15 mouse cellular contexts compared by ENCODE assay signal in the genomic region with DNA sequence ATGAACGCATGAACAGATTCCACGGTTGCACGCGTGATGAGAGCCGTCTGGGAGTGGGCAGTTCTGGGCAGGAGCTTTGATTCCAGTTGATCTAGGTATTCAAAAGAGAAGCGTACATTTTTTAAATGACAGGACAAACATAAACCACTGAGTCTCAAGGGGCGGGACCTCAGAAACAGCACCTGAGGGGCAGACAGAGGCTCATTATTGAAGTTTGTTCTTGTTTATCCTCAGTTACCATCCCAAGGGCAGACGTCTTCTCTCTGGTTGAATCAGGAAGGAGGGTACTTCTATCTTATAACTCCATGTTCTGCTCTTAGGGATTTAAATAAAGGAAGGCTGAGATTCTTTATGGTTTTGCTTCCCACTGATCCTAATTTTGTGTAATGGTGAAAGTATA.
DNase-seq lines count a peak whose midpoint lies in the region; ATAC-seq and TF ChIP-seq lines count a peak whose summit lies in the region.
"Had no signal": no experiment of that assay in that cellular context is flagged by ENCODE, and none has a peak within 500 bp of the region (broad histone marks: within the 10 kb centered on the region; RNA-seq: fewer than 3 reads in every experiment).

No protein-coding gene starts in this region.

- 0 out of 2 replicates have a peak overlapping the region, but pooled peaks have one; percentile 19 for H3K4me2 ChIP-seq in hindbrain, embryonic 14.5 days (replicated peaks)
- no peak overlapping the region for H3K4me2 ChIP-seq in hindbrain, embryonic 12.5 days (replicated peaks)
- 0 out of 2 replicates have a peak overlapping the region, but pooled peaks have one; percentile 7 for H3K4me2 ChIP-seq in midbrain, embryonic 12.5 days (replicated peaks)
- H3K4me2 ChIP-seq: limb, embryonic 13.5 days; stomach, embryonic 15.5 days had no signal

- H3K4me1 ChIP-seq in heart, embryonic 10.5 days: peaks cover 53% of the 10 kb centered on the region
- peaks cover 22% of the 10 kb centered on the region for H3K4me1 ChIP-seq in hindbrain, embryonic 14.5 days (replicated peaks; ENCODE audit: control insufficient read depth, insufficient read depth, low read length)
- H3K4me1 ChIP-seq in hindbrain, embryonic 12.5 days: peaks cover 34% of the 10 kb centered on the region
- peaks cover 26 to 36% of the 10 kb centered on the region in 2 experiments for H3K4me1 ChIP-seq in ES-E14 (ENCODE audit: control insufficient read depth in 2 of 2, insufficient read depth in 2 of 2, low read length in 2 of 2, poor library complexity in 1 of 2)
- peaks cover 33% of the 10 kb centered on the region for H3K4me1 ChIP-seq in midbrain, embryonic 12.5 days

- no peak for TF ChIP-seq CTCF in gastrocnemius, adult 2 months (IDR thresholded peaks at IDR 0.05)

- in situ Hi-C loops in ES-E14 (cut with MboI; ENCODE audit: low sequenced_read_pairs in 2 of 2, unreplicated experiment in 2 of 2): no loop called here

- H3K36me3 ChIP-seq in heart, embryonic 10.5 days: no peaks in the 10 kb centered on the region
- H3K36me3 ChIP-seq in hindbrain, embryonic 14.5 days (replicated peaks; ENCODE audit: control insufficient read depth, insufficient read depth): no peaks in the 10 kb centered on the region
- H3K36me3 ChIP-seq in hindbrain, embryonic 12.5 days: no peaks in the 10 kb centered on the region
- H3K36me3 ChIP-seq in ES-E14 (ENCODE audit: control insufficient read depth, insufficient read depth, low read length, poor library complexity, severe bottlenecking): no peaks in the 10 kb centered on the region
- H3K36me3 ChIP-seq in midbrain, embryonic 12.5 days: no peaks in the 10 kb centered on the region
- H3K36me3 ChIP-seq: limb, embryonic 13.5 days; stomach, embryonic 15.5 days had no signal

- no peaks in the 10 kb centered on the region for H3K27me3 ChIP-seq in heart, embryonic 10.5 days (ENCODE audit: insufficient read depth, poor library complexity, severe bottlenecking)
- no peaks in the 10 kb centered on the region for H3K27me3 ChIP-seq in hindbrain, embryonic 14.5 days (ENCODE audit: control insufficient read depth, insufficient read depth, low read length)
- H3K27me3 ChIP-seq in hindbrain, embryonic 12.5 days: no peaks in the 10 kb centered on the region
- no peaks in the 10 kb centered on the region for H3K27me3 ChIP-seq in midbrain, embryonic 12.5 days
- H3K27me3 ChIP-seq: limb, embryonic 13.5 days; stomach, embryonic 15.5 days had no signal

- peak overlapping the region; percentile 76 for H3K27ac ChIP-seq in heart, embryonic 10.5 days
- peak overlapping the region; percentile 47; the same call in 1 of the 2 replicates for H3K27ac ChIP-seq in hindbrain, embryonic 14.5 days
- no peak overlapping the region for H3K27ac ChIP-seq in hindbrain, embryonic 12.5 days
- peak overlapping the region; percentile 98 for H3K27ac ChIP-seq in ES-E14 (ENCODE audit: insufficient read depth, low read depth, low read length, poor library complexity, severe bottlenecking)
- H3K27ac ChIP-seq in midbrain, embryonic 12.5 days (replicated peaks): 0 out of 2 replicates have a peak overlapping the region, but pooled peaks have one; percentile 54
- H3K27ac ChIP-seq in gastrocnemius, adult 2 months: no peak overlapping the region
- H3K27ac ChIP-seq: limb, embryonic 13.5 days; stomach, embryonic 15.5 days had no signal

- DNase-seq in heart, embryonic 10.5 days (ENCODE audit: low spot score): no peak
- no peak for DNase-seq in heart, postnatal 25 days (ENCODE audit: low spot score)
- no peak for DNase-seq in hindbrain, embryonic 14.5 days (ENCODE audit: low spot score)
- peak; percentile 69 for DNase-seq in ES-E14 (ENCODE audit: low read depth, low spot score)
- no peak for DNase-seq in gastrocnemius, adult 2 months
- no peak for DNase-seq in left cerebral cortex, postnatal 10 days (ENCODE audit: extremely low spot score in 1 of 2, low spot score in 2 of 2)
- DNase-seq: adrenal gland, postnatal 14 days; B cell, adult 2 months; cerebellum, adult 8-10 months; kidney, adult 9 months; right cerebral cortex, adult 18-20 months had no signal

- no peaks in the 10 kb centered on the region for H3K9me3 ChIP-seq in heart, embryonic 10.5 days
- no peaks in the 10 kb centered on the region for H3K9me3 ChIP-seq in hindbrain, embryonic 14.5 days (ENCODE audit: control insufficient read depth, low read length)
- no peaks in the 10 kb centered on the region for H3K9me3 ChIP-seq in hindbrain, embryonic 12.5 days (replicated peaks)
- H3K9me3 ChIP-seq in ES-E14 (ENCODE audit: control insufficient read depth, insufficient read depth, low read depth, low read length): no peaks in the 10 kb centered on the region
- H3K9me3 ChIP-seq in midbrain, embryonic 12.5 days: no peaks in the 10 kb centered on the region
- H3K9me3 ChIP-seq: stomach, embryonic 15.5 days had no signal

- 27% methylated on average over 8 of the region's 8 CpGs for WGBS in heart, embryonic 10.5 days
- WGBS in hindbrain, embryonic 14.5 days: 42% methylated on average over 8 of the region's 8 CpGs
- 37% methylated on average over 8 of the region's 8 CpGs for WGBS in hindbrain, embryonic 12.5 days
- 26% methylated on average over 8 of the region's 8 CpGs for WGBS in midbrain, embryonic 12.5 days

- ATAC-seq in hindbrain, embryonic 14.5 days (ENCODE audit: low FRiP score): no peak; the same call in 1 of the 2 replicates
- ATAC-seq in hindbrain, embryonic 12.5 days (ENCODE audit: low FRiP score): no peak
- ATAC-seq in midbrain, embryonic 12.5 days (ENCODE audit: low FRiP score, low read depth): no peak

- H3K4me3 ChIP-seq in heart, embryonic 10.5 days: no peak overlapping the region
- H3K4me3 ChIP-seq in hindbrain, embryonic 14.5 days (replicated peaks; ENCODE audit: low read length): no peak overlapping the region
- H3K4me3 ChIP-seq in hindbrain, embryonic 12.5 days: no peak overlapping the region
- peak overlapping the region; percentile 4 to 34 for H3K4me3 ChIP-seq in ES-E14 (ENCODE audit: insufficient read depth in 1 of 2, low read depth in 1 of 2, low read length in 2 of 2, poor library complexity in 1 of 2, severe bottlenecking in 1 of 2)
- H3K4me3 ChIP-seq in midbrain, embryonic 12.5 days: no peak overlapping the region
- H3K4me3 ChIP-seq in gastrocnemius, adult 2 months: no peak overlapping the region
- H3K4me3 ChIP-seq: limb, embryonic 13.5 days; stomach, embryonic 15.5 days had no signal

- H3K9ac ChIP-seq in hindbrain, embryonic 14.5 days: no peak overlapping the region
- H3K9ac ChIP-seq in hindbrain, embryonic 12.5 days: no peak overlapping the region
- peak overlapping the region; percentile 80 for H3K9ac ChIP-seq in ES-E14 (ENCODE audit: insufficient read depth, low read depth, low read length, poor library complexity, severe bottlenecking)
- H3K9ac ChIP-seq in midbrain, embryonic 12.5 days (replicated peaks): no peak overlapping the region
- H3K9ac ChIP-seq: limb, embryonic 13.5 days; stomach, embryonic 15.5 days had no signal

- intact Hi-C loops in heart, postnatal 25 days (cut with DNase I): loop anchor here (5.0 kb wide), 1 partner anchor 440 kb away; the partner anchor contains the start of gene Prim2
- intact Hi-C loops in gastrocnemius, adult 2 months (cut with DNase I): no loop called here
- intact Hi-C loops in left cerebral cortex, postnatal 10 days (cut with DNase I): no loop called here

TF ChIP-seq in ES-E14, 5 proteins besides CTCF, POLR2A, EP300 and RAD21:
- TF ChIP-seq ZC3H11A (IDR thresholded peaks at IDR 0.05; ENCODE audit: borderline replicate concordance, low read depth, low read length) (no peak), CHD2 (IDR thresholded peaks at IDR 0.05; ENCODE audit: low read depth, low read length) (no peak), MAFK (IDR thresholded peaks at IDR 0.05; ENCODE audit: insufficient read depth, low read depth, low read length) (no peak), HCFC1 (IDR thresholded peaks at IDR 0.05; ENCODE audit: borderline replicate concordance, insufficient read depth, low read length) (no peak), ZNF384 (IDR thresholded peaks at IDR 0.05; ENCODE audit: low read depth, low read length) (no peak)

Comparison
In these comparisons a context has a peak if more than half of its experiments do, and no peak if none do; other contexts are left out.
1. H3K27ac ChIP-seq: peak in heart, embryonic 10.5 days (single experiment), hindbrain, embryonic 14.5 days (single experiment), ES-E14 (single experiment) and midbrain, embryonic 12.5 days (single experiment); none in hindbrain, embryonic 12.5 days (single experiment) and gastrocnemius, adult 2 months (single experiment).
2. H3K4me3 ChIP-seq: peak in ES-E14 (2 of 2); none in heart, embryonic 10.5 days (single experiment), hindbrain, embryonic 14.5 days (single experiment), hindbrain, embryonic 12.5 days (single experiment), midbrain, embryonic 12.5 days (single experiment) and gastrocnemius, adult 2 months (single experiment).